Mouse (Mus musculus) bone marrow macrophage, adult 2 months (primary cell): ENCODE results near the gene Mvp.

Source experiments
- CTCF ChIP-seq: IDR thresholded peaks from 2 replicates; pipeline ENCODE4 v1.5.1; 2012; ENCODE audit warnings: low read depth, mild to moderate bottlenecking, low read length, moderate library complexity
- POLR2A ChIP-seq: IDR thresholded peaks from 2 replicates; pipeline ENCODE4 v1.6.1; 2012; ENCODE audit warnings: mild to moderate bottlenecking, low read depth, low read length, borderline replicate concordance

GRCm38 (mm10) chr7:126983113-126983512, 31.3 kb downstream of the Mvp start:
- no peak for TF ChIP-seq CTCF
- no peak for TF ChIP-seq POLR2A
